ENCODE assay signal across 29 mouse cellular contexts in genomic region chr8:123108953-123109352, GRCm38 (mm10). TPM values are rescaled to one million over a fixed set of nuclear protein-coding genes. Genes with fewer than 3 reads are reported as not detected.
"Had no signal": no experiment of that assay in that cellular context is flagged by ENCODE, and none has a peak within 500 bp of the region (broad histone marks: within the 10 kb centered on the region; RNA-seq: fewer than 3 reads in every experiment).

No protein-coding gene starts in this region.

- DNase-seq: gastrocnemius, postnatal 14 days; gastrocnemius, postnatal 36 days; heart, adult 11 months; heart, adult 2 months; heart, postnatal 14 days; heart, postnatal 36 days; kidney, adult 11 months; kidney, adult 2 months; kidney, adult 9 months; kidney, postnatal 14 days; kidney, postnatal 36 days; layer of hippocampus, adult 9-11 months; layer of hippocampus, postnatal 36 days; left cerebral cortex, postnatal 4 days had no signal

- ATAC-seq: hindbrain, postnatal 0 days; intestine, embryonic 16.5 days; liver, embryonic 12.5 days had no signal

- H3K9me3 ChIP-seq: heart, embryonic 13.5 days; heart, embryonic 15.5 days; hindbrain, embryonic 13.5 days; hindbrain, embryonic 15.5 days; kidney, embryonic 15.5 days; limb, embryonic 13.5 days; limb, embryonic 15.5 days; liver, embryonic 12.5 days had no signal

- H3K27me3 ChIP-seq: hindbrain, embryonic 15.5 days; limb, embryonic 13.5 days; limb, embryonic 15.5 days had no signal

- H3K4me2 ChIP-seq: heart, embryonic 11.5 days; heart, embryonic 13.5 days; heart, embryonic 15.5 days; hindbrain, embryonic 13.5 days; hindbrain, embryonic 15.5 days; kidney, embryonic 15.5 days; limb, embryonic 13.5 days; limb, embryonic 15.5 days; liver, embryonic 12.5 days had no signal

- H3K9ac ChIP-seq: heart, embryonic 13.5 days; heart, embryonic 15.5 days; hindbrain, embryonic 13.5 days; hindbrain, embryonic 15.5 days; kidney, embryonic 15.5 days; limb, embryonic 13.5 days; limb, embryonic 15.5 days; liver, embryonic 12.5 days had no signal

- H3K27ac ChIP-seq: heart, adult 2 months; heart, embryonic 13.5 days; heart, embryonic 15.5 days; hindbrain, embryonic 13.5 days; hindbrain, embryonic 15.5 days; hindbrain, postnatal 0 days; kidney, embryonic 15.5 days; kidney, postnatal 0 days; limb, embryonic 13.5 days; limb, embryonic 15.5 days; liver, embryonic 12.5 days had no signal

- H3K4me3 ChIP-seq: heart, adult 2 months; heart, embryonic 13.5 days; heart, embryonic 15.5 days; hindbrain, embryonic 13.5 days; hindbrain, embryonic 15.5 days; kidney, embryonic 15.5 days; limb, embryonic 13.5 days; limb, embryonic 15.5 days; liver, embryonic 12.5 days had no signal

RNA-seq across cellular contexts. Expression of gene Sult5a1, which starts 49.2 kb away (rescaled TPM):
- total RNA-seq: hematopoietic stem cell, adult 5-6 weeks; left cerebral cortex, postnatal 10 days; left cerebral cortex, postnatal 25 days; left cerebral cortex, postnatal 4 days had no signal
